Mouse (Mus musculus) forebrain, embryonic 14.5 days (tissue): ENCODE measurements at regions not wholly inside any gene's neighbourhood (a gene's known extent, or its start where the extent isn't known, plus 50 kb on each side); places are given as distances from the start of the nearest gene placed in this dataset.

Source experiments
- ATAC-seq: fragments of 200-750 bp; cut with Nextera tagmentation; 2 replicates; pipeline ENCODE4 v1.8.0; 2017; ENCODE audit warnings: mild to moderate bottlenecking, moderate library complexity
- DNase-seq: peaks from one replicate; pipeline ENCODE4 v3.0.0-alpha.2; 2015; ENCODE audit warnings: low spot score
- H3K27ac ChIP-seq: fragments of 300-500 bp; sonication (generic); 2 replicates; pipeline ENCODE4 v1.5.1; 2014; ENCODE audit warnings: low read depth, mild to moderate bottlenecking, control low read depth, low read length, moderate library complexity
- H3K27me3 ChIP-seq: fragments of 300-500 bp; sonication (generic); replicated peaks from 2 replicates; pipeline ENCODE4 v1.6.1; 2014; ENCODE audit warnings: low read length, control low read depth, mixed read lengths; ENCODE audit not compliant: control insufficient read depth, insufficient read depth
- H3K36me3 ChIP-seq: fragments of 300-500 bp; sonication (generic); 2 replicates; pipeline ENCODE4 v1.6.1; 2014; ENCODE audit warnings: low read length, control low read depth; ENCODE audit not compliant: control insufficient read depth, insufficient read depth
- H3K4me1 ChIP-seq: fragments of 300-500 bp; sonication (generic); 2 replicates; pipeline ENCODE4 v1.6.1; 2014; ENCODE audit warnings: antibody characterized with exemption, low read length, control low read depth; ENCODE audit not compliant: control insufficient read depth, insufficient read depth
- H3K4me2 ChIP-seq: fragments of 300-500 bp; sonication (generic); 2 replicates; pipeline ENCODE4 v1.6.1; 2014; ENCODE audit warnings: mild to moderate bottlenecking, control low read depth, low read length
- H3K4me3 ChIP-seq: fragments of 300-500 bp; sonication (generic); 2 replicates; pipeline ENCODE4 v1.5.1; 2014; ENCODE audit warnings: low read depth, low read length, control low read depth
- H3K9ac ChIP-seq: fragments of 300-500 bp; sonication (generic); 2 replicates; pipeline ENCODE4 v1.6.1; 2014; ENCODE audit warnings: mild to moderate bottlenecking, low read length, control low read depth, moderate library complexity
- H3K9me3 ChIP-seq: fragments of 300-500 bp; sonication (generic); replicated peaks from 2 replicates; pipeline ENCODE4 v1.6.1; 2016; ENCODE audit warnings: low read length, control low read depth, mixed read lengths; ENCODE audit not compliant: control insufficient read depth
- WGBS: fragments of 180-500 bp; shearing (Covaris S2); extraction: QIAGEN DNeasy Blood & Tissue Kit; methylation state at CpG from one replicate; pipeline ENCODE4 v1.1.7; 2014; 5-methylcytosine and 5-hydroxymethylcytosine counted together

- no peaks in the 10 kb centered on the region for H3K36me3 ChIP-seq
- ATAC-seq: no peak
Observed at GRCm38 (mm10) chr1:138674199-138674598, 54.3 kb upstream of the Nek7 start.

More at GRCm38 (mm10) chr1:138674199-138674598, 54.3 kb upstream of the Nek7 start:
- H3K27ac ChIP-seq: no peak overlapping the region
- no peaks in the 10 kb centered on the region for H3K4me1 ChIP-seq
- 85% methylated on average over 4 of the region's 4 CpGs for WGBS
- no peak overlapping the region for H3K4me2 ChIP-seq
- no peak for DNase-seq
- H3K9me3 ChIP-seq: no peaks in the 10 kb centered on the region
- no peak overlapping the region for H3K9ac ChIP-seq
- no peak overlapping the region for H3K4me3 ChIP-seq
- no peaks in the 10 kb centered on the region for H3K27me3 ChIP-seq
